Mouse (Mus musculus): ENCODE measurements at regions not wholly inside any gene's neighbourhood (a gene's known extent, or its start where the extent isn't known, plus 50 kb on each side); places are given as distances from the start of the nearest gene placed in this dataset.

DNA sequence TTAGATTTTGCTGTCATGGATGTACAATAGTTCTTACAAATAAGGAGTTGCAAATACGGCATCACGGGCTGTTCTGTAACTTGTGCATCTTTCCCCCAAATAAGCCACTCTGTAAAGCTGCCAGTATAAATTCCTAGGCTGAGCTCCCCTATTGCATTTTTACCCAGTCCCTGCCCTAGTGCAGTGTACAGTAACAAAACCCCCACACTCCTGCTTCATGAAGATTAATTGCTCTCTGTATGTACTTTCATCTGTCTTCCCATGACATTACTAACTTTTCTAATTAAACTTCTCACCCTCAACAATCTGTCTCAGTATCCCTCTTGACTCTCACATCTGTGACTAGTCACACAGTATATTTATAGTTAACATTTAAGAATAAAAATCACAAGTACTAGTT, 73.4 kb downstream of the Tm4sf1 start:
- no peak for ATAC-seq (ENCODE audit: low FRiP score, low read depth)

GRCm38 (mm10) chr3:57223773-57224172, 78.0 kb downstream of the Tm4sf1 start:
- Histone ChIP-seq H3K27me3 (replicated peaks) (no peaks in the 10 kb centered on the region), H3K27ac (no peak overlapping the region), H3K9ac (no peak overlapping the region), H3K9me3 (no peaks in the 10 kb centered on the region), H3K4me1 (no peaks in the 10 kb centered on the region), H3K4me2 (replicated peaks) (no peak overlapping the region), H3K4me3 (no peak overlapping the region), H3K36me3 (no peaks in the 10 kb centered on the region)
- 61% methylated on average over 2 of the region's 2 CpGs for WGBS
- ATAC-seq (ENCODE audit: low FRiP score, low read depth) = no peak

More for the DNA sequence above, 73.4 kb downstream of the Tm4sf1 start:
- Histone ChIP-seq H3K27ac (no peak overlapping the region), H3K36me3 (no peaks in the 10 kb centered on the region), H3K9me3 (no peaks in the 10 kb centered on the region), H3K4me3 (no peak overlapping the region), H3K9ac (no peak overlapping the region), H3K4me2 (replicated peaks) (no peak overlapping the region), H3K27me3 (replicated peaks) (no peaks in the 10 kb centered on the region), H3K4me1 (no peaks in the 10 kb centered on the region)
- 92% methylated on average over 2 of the region's 2 CpGs for whole genome bisulfite sequencing

DNA sequence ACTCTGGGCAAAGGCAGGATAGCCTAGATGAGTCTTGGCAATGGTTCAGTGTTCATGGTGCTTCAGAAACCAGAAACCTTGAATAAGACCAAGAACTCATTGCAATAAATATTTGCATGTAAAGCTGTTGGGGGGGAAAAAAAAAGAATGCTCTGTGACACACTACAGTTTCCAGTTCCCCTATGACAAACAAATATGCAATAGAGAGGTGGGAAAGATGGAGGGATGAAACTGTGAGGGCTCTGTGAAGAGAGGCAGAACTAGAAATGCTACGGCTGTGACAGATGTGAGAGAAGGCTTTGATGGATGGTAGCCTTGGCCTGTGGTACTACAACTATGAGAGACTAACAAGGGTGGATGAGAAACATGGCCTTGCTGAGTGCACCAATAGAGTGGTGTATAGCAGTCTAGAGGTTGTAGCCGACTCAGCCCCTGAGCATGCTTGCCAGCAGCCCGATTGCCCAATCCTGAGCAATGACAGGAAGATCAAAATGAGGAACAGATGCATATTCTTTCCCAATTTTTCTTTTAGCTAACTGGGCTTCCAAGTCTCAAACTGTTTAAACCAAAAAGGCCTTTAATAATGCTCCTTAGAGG, 79.4 kb downstream of the Tm4sf1 start:
- H3K4me1 ChIP-seq = no peaks in the 10 kb centered on the region
- no peak for ATAC-seq (ENCODE audit: low FRiP score, low read depth)
- H3K9ac ChIP-seq = no peak overlapping the region
- WGBS = 93% methylated on average over 3 of the region's 3 CpGs
- no peak overlapping the region for H3K27ac ChIP-seq
- H3K27me3 ChIP-seq (replicated peaks) = no peaks in the 10 kb centered on the region
- H3K4me2 ChIP-seq (replicated peaks) = no peak overlapping the region
- no peaks in the 10 kb centered on the region for H3K9me3 ChIP-seq
- no peaks in the 10 kb centered on the region for H3K36me3 ChIP-seq
- no peak overlapping the region for H3K4me3 ChIP-seq

GRCm38 (mm10) chr3:57218431-57218830, 83.4 kb downstream of the Tm4sf1 start:
- WGBS = 75% methylated on average over 3 of the region's 3 CpGs
- Histone ChIP-seq H3K9ac (no peak overlapping the region), H3K4me2 (replicated peaks) (no peak overlapping the region), H3K4me3 (no peak overlapping the region), H3K36me3 (no peaks in the 10 kb centered on the region), H3K4me1 (no peaks in the 10 kb centered on the region), H3K27me3 (replicated peaks) (no peaks in the 10 kb centered on the region), H3K9me3 (no peaks in the 10 kb centered on the region), H3K27ac (no peak overlapping the region)
- no peak for ATAC-seq (ENCODE audit: low FRiP score, low read depth)

- WGBS = 25% methylated on average over 3 of the region's 3 CpGs
- peak; percentile 33; the same call in 1 of the 2 replicates for ATAC-seq (ENCODE audit: low FRiP score, low read depth)
Observed at GRCm38 (mm10) chr3:57204066-57204723, 97.6 kb downstream of the Tm4sf1 start.

DNA sequence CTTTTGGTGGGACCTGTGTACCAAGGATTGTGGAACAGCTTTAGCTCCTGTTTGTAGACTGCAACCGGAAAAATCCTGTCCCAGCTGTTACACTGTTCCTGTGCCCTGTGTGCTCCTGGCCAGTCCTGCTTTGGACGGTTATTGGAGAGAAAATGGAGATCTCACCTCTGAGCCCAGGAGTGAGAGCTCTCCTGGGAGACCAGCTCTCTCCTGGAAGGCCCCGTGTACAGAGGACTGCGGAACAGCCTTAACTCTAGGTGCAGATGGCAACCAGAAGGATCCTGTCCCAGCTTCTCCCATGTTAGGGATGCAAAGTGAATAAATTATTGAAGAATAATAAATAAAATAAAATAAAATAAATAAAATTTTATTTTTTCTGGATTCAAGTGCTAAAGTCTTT, 98.4 kb downstream of the Tm4sf1 start:
- Histone ChIP-seq H3K4me2 (replicated peaks) (no peak overlapping the region), H3K9me3 (no peaks in the 10 kb centered on the region), H3K9ac (no peak overlapping the region), H3K36me3 (no peaks in the 10 kb centered on the region), H3K27me3 (replicated peaks) (no peaks in the 10 kb centered on the region), H3K4me3 (no peak overlapping the region), H3K4me1 (no peaks in the 10 kb centered on the region), H3K27ac (no peak overlapping the region)
- WGBS = 74% methylated on average over 4 of the region's 4 CpGs
- ATAC-seq (ENCODE audit: low FRiP score, low read depth) = no peak

More at GRCm38 (mm10) chr3:57204066-57204723, 97.6 kb downstream of the Tm4sf1 start:
- Histone ChIP-seq H3K27me3 (replicated peaks) (no peaks in the 10 kb centered on the region), H3K9me3 (no peaks in the 10 kb centered on the region), H3K4me3 (no peak overlapping the region), H3K36me3 (no peaks in the 10 kb centered on the region), H3K27ac (no peak overlapping the region), H3K4me1 (no peaks in the 10 kb centered on the region), H3K9ac (no peak overlapping the region), H3K4me2 (replicated peaks) (no peak overlapping the region)

DNA sequence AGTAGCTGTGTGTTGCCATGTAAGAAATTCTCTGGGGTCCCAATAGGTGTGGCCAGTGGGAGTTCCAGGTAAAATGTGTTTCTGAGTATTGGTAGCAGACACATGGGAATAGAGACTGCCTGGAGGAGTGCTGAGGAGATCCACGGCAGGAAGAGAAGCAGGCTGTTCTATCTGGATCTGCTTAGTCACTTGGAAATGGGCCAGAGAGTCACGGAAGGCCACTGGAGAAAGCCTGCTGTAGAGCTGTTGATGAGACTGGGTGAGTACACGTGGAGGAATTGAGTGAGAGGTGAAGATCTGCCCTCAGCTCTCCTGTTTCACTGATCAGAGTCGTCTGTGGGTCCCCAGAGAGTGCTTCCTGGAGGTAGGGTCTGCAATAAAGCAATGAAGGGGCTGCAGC, 120.2 kb downstream of the Tm4sf1 start:
- H3K9me3 ChIP-seq = no peaks in the 10 kb centered on the region
- no peaks in the 10 kb centered on the region for H3K36me3 ChIP-seq
- no peak overlapping the region for H3K27ac ChIP-seq

GRCm38 (mm10) chr3:57153177-57153948, 148.4 kb downstream of the Tm4sf1 start:
- Histone ChIP-seq H3K4me2 (replicated peaks) (no peak overlapping the region), H3K27ac (no peak overlapping the region), H3K4me3 (no peak overlapping the region), H3K27me3 (replicated peaks) (no peaks in the 10 kb centered on the region), H3K4me1 (no peaks in the 10 kb centered on the region), H3K9me3 (no peaks in the 10 kb centered on the region), H3K9ac (no peak overlapping the region), H3K36me3 (no peaks in the 10 kb centered on the region)
- ATAC-seq (ENCODE audit: low FRiP score, low read depth) = no peak
- WGBS = 38% methylated on average over 4 of the region's 4 CpGs

More for the DNA sequence above, 120.2 kb downstream of the Tm4sf1 start:
- H3K4me3 ChIP-seq = no peak overlapping the region
- no peak for ATAC-seq (ENCODE audit: low FRiP score, low read depth)
- WGBS = 71% methylated on average over 4 of the region's 4 CpGs
- H3K4me2 ChIP-seq (replicated peaks) = no peak overlapping the region
- no peaks in the 10 kb centered on the region for H3K4me1 ChIP-seq
- no peak overlapping the region for H3K9ac ChIP-seq
- H3K27me3 ChIP-seq (replicated peaks) = no peaks in the 10 kb centered on the region

- ATAC-seq (ENCODE audit: low FRiP score, low read depth) = no peak
- no peak overlapping the region for H3K4me3 ChIP-seq
- no peaks in the 10 kb centered on the region for H3K27me3 ChIP-seq (replicated peaks)
- 76% methylated on average over 3 of the region's 3 CpGs for WGBS
- no peaks in the 10 kb centered on the region for H3K4me1 ChIP-seq
- no peak overlapping the region for H3K9ac ChIP-seq
- no peak overlapping the region for H3K4me2 ChIP-seq (replicated peaks)
- H3K36me3 ChIP-seq = no peaks in the 10 kb centered on the region
- no peak overlapping the region for H3K27ac ChIP-seq
- no peaks in the 10 kb centered on the region for H3K9me3 ChIP-seq
Observed at GRCm38 (mm10) chr3:57149156-57149555, 152.6 kb downstream of the Tm4sf1 start.

- Histone ChIP-seq H3K9ac (no peak overlapping the region; the same call in 1 of the 2 replicates), H3K27me3 (replicated peaks) (no peaks in the 10 kb centered on the region), H3K4me3 (peak overlapping the region; percentile 34), H3K36me3 (no peaks in the 10 kb centered on the region), H3K4me1 (no peaks in the 10 kb centered on the region), H3K4me2 (replicated peaks) (peak overlapping the region; percentile 62), H3K9me3 (no peaks in the 10 kb centered on the region), H3K27ac (no peak overlapping the region)
- 17% methylated on average over 24 of the region's 24 CpGs for WGBS
- ATAC-seq (ENCODE audit: low FRiP score, low read depth) = peak; percentile 72
Observed at GRCm38 (mm10) chr3:57136847-57137246, 164.9 kb downstream of the Tm4sf1 start.

- ATAC-seq (ENCODE audit: low FRiP score, low read depth) = no peak
Observed at GRCm38 (mm10) chr3:57128606-57129005, 173.2 kb downstream of the Tm4sf1 start.

GRCm38 (mm10) chr3:57125792-57126485, 175.8 kb downstream of the Tm4sf1 start:
- WGBS = 76% methylated on average over 4 of the region's 4 CpGs
- no peaks in the 10 kb centered on the region for H3K9me3 ChIP-seq
- no peaks in the 10 kb centered on the region for H3K36me3 ChIP-seq
- no peaks in the 10 kb centered on the region for H3K27me3 ChIP-seq (replicated peaks)
- no peak for ATAC-seq (ENCODE audit: low FRiP score, low read depth)
- H3K4me2 ChIP-seq (replicated peaks) = no peak overlapping the region
- no peak overlapping the region for H3K27ac ChIP-seq
- no peaks in the 10 kb centered on the region for H3K4me1 ChIP-seq
- H3K9ac ChIP-seq = no peak overlapping the region
- H3K4me3 ChIP-seq = no peak overlapping the region

More at GRCm38 (mm10) chr3:57128606-57129005, 173.2 kb downstream of the Tm4sf1 start:
- H3K27ac ChIP-seq = no peak overlapping the region
- H3K9ac ChIP-seq = no peak overlapping the region
- no peaks in the 10 kb centered on the region for H3K36me3 ChIP-seq
- H3K4me2 ChIP-seq (replicated peaks) = no peak overlapping the region
- H3K27me3 ChIP-seq (replicated peaks) = no peaks in the 10 kb centered on the region
- H3K4me3 ChIP-seq = no peak overlapping the region
- 91% methylated on average over 2 of the region's 2 CpGs for WGBS
- H3K4me1 ChIP-seq = no peaks in the 10 kb centered on the region
- H3K9me3 ChIP-seq = no peaks in the 10 kb centered on the region
